Mouse (Mus musculus) limb, embryonic 12.5 days (tissue): ENCODE measurements around the gene Slc9a5. TPM values are rescaled to one million over a fixed set of nuclear protein-coding genes. Genes with fewer than 3 reads are reported as not detected.

ENCODE experiments used
- ATAC-seq: fragments of 200-750 bp; cut with Nextera tagmentation; 2 replicates; pipeline ENCODE4 v1.8.0; 2017; ENCODE audit warnings: low read depth, moderate TSS enrichment; ENCODE audit not compliant: insufficient number of reproducible peaks, insufficient read depth, low FRiP score, low TSS enrichment
- H3K27ac ChIP-seq: fragments of 300-500 bp; sonication (generic); 2 replicates; pipeline ENCODE4 v1.5.1; 2016; ENCODE audit warnings: mild to moderate bottlenecking, moderate library complexity
- H3K27me3 ChIP-seq: fragments of 300-500 bp; sonication (generic); 2 replicates; pipeline ENCODE4 v1.6.1; 2016; ENCODE audit warnings: mild to moderate bottlenecking, moderate library complexity
- H3K36me3 ChIP-seq: fragments of 300-500 bp; sonication (generic); 2 replicates; pipeline ENCODE4 v1.6.1; 2016; ENCODE audit warnings: mild to moderate bottlenecking, moderate library complexity
- H3K4me1 ChIP-seq: fragments of 300-500 bp; sonication (generic); replicated peaks from 2 replicates; pipeline ENCODE4 v1.6.1; 2016
- H3K4me2 ChIP-seq: fragments of 300-500 bp; sonication (generic); 2 replicates; pipeline ENCODE4 v1.6.1; 2016; ENCODE audit warnings: mild to moderate bottlenecking, moderate library complexity
- H3K4me3 ChIP-seq: fragments of 300-500 bp; sonication (generic); replicated peaks from 2 replicates; pipeline ENCODE4 v1.5.1; 2016; ENCODE audit warnings: mild to moderate bottlenecking
- H3K9ac ChIP-seq: fragments of 300-500 bp; sonication (generic); replicated peaks from 2 replicates; pipeline ENCODE4 v1.6.1; 2016; ENCODE audit warnings: mild to moderate bottlenecking, moderate library complexity
- H3K9me3 ChIP-seq: fragments of 300-500 bp; sonication (generic); 2 replicates; pipeline ENCODE4 v1.6.1; 2016; ENCODE audit warnings: mild to moderate bottlenecking, moderate library complexity
- WGBS: fragments of 180-500 bp; shearing (Covaris S2); methylation state at CpG from one replicate; pipeline ENCODE4 v1.1.7; 2016; 5-methylcytosine and 5-hydroxymethylcytosine counted together
- polyA plus RNA-seq: library from polyadenylated mRNA; unstranded; fragments of >200 nt; fragmentation: Nextera tagmentation; extraction: Ambion mirVana; gene quantifications from 2 replicates; pipeline ENCODE4 v1.2.1, GENCODE M21; 2016

Gene Slc9a5
- polyA plus RNA-seq = 7.0 and 7.6 TPM in 2 replicates

DNA sequence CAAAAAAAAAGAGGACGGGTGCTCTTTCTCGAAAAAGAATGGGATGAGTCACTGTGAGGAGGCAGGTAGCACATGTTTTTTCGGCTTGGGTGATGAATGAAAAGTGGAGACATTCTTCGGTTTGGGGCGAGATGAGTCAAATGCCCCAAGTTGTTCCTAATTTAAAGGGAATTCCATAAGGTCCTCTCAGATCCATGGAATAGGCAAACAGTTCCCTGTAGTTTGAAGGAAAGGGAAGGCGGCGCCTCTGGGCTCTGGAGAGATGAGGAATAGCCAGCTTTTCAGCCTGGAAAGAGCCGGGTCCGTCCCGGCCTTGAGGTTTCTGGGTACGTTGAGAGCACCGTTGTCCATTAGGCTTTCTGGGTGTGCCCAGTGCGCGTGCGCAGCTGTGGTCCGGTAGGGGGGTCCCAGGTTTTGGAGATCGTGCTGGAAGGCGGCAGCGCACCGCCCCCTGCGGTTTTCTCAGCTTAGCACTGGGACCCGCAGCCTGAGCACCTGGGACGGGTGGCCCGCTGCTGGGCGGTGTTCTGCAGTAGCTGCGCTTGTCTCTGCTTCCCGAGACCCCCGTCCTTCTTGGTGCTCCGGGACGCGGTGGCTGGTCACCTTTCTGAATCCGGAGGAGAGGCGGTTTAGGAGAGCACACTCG is at the start of gene Slc9a5:
TSS of gene Slc9a5 (plus strand) at position 394 of the 646 bp plus-strand sequence.
- H3K4me2 ChIP-seq = peak within 1 kb of the TSS; percentile 94
- H3K4me1 ChIP-seq = peaks cover 34% of the 10 kb centered on the region
- peak within 1 kb of the TSS; percentile 90 for H3K27ac ChIP-seq
- WGBS = under 1% methylated on average over 34 of the region's 34 CpGs
- peak; percentile 5; the same call in 1 of the 2 replicates for ATAC-seq
- peak within 1 kb of the TSS; percentile 75 for H3K4me3 ChIP-seq
- H3K9ac ChIP-seq = peak within 1 kb of the TSS; percentile 83
- 0 out of 2 replicates have a peak, but pooled peaks cover 2% of the 10 kb centered on the region for H3K36me3 ChIP-seq
- no peaks in the 10 kb centered on the region for H3K9me3 ChIP-seq
- H3K27me3 ChIP-seq = no peaks in the 10 kb centered on the region; the same call in 1 of the 2 replicates

DNA sequence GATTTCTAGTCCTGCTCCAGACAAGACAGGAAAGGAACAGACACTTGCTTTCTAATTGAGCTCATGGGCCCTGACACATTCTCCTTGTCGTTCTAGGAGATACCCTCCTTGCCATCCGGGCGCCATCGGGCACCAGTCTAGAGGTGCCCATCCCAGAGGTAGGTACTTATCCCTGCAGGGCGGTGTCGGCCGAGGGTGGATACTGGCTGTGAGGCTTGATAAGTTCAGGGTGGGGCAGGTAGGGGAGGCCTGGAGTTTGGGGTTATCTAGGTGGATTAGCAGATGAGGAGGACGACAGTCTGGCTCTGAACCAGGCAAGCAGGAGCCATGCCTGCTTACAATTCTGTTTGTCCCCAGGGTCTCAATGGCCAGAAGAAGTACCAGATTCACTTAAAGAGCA is 48.7 kb upstream of the Slc9a5 start:
- no peak overlapping the region for H3K4me2 ChIP-seq
- H3K9me3 ChIP-seq = no peaks in the 10 kb centered on the region
- no peak overlapping the region for H3K4me3 ChIP-seq
- H3K27ac ChIP-seq = no peak overlapping the region
- no peak overlapping the region for H3K9ac ChIP-seq
- ATAC-seq = no peak
- peaks cover 24% of the 10 kb centered on the region for H3K4me1 ChIP-seq
- H3K27me3 ChIP-seq = peaks cover 5% of the 10 kb centered on the region; the same call in 1 of the 2 replicates
- WGBS = 90% methylated on average over 8 of the region's 8 CpGs
- peaks cover 65% of the 10 kb centered on the region for H3K36me3 ChIP-seq

DNA sequence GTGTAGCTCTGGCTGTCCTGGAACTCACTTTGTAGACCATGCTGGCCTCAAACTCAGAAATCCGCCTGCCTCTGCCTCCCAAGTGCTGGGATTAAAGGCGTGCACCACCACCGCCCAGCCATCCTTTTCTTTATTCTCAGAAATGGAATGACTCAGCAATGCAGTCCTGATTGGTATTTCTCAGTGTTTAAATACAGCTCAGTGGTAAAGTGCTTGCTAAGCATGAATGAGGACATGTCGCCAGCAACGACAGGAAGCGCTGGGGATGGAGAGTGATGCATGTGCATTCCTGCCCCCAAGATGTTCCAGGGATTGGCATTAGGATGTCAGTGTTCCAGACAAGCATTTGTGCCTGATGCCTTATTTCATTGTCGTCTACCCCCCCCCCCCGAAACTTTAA is 45.2 kb upstream of the Slc9a5 start:
- no peak overlapping the region for H3K4me2 ChIP-seq
- peaks cover 83% of the 10 kb centered on the region for H3K36me3 ChIP-seq
- WGBS = 88% methylated on average over 8 of the region's 8 CpGs

GRCm38 (mm10) chr8:105303874-105304273 is 44.8 kb upstream of the Slc9a5 start:
- 87% methylated on average over 9 of the region's 9 CpGs for WGBS
- H3K27ac ChIP-seq = no peak overlapping the region
- ATAC-seq = no peak
- H3K4me2 ChIP-seq = no peak overlapping the region
- H3K36me3 ChIP-seq = peaks cover 83% of the 10 kb centered on the region
- no peaks in the 10 kb centered on the region for H3K9me3 ChIP-seq
- H3K27me3 ChIP-seq = no peaks in the 10 kb centered on the region
- no peak overlapping the region for H3K4me3 ChIP-seq
- no peak overlapping the region for H3K9ac ChIP-seq
- H3K4me1 ChIP-seq = peaks cover 25% of the 10 kb centered on the region

More for the DNA sequence above, 45.2 kb upstream of the Slc9a5 start:
- no peak for ATAC-seq
- H3K9me3 ChIP-seq = no peaks in the 10 kb centered on the region
- no peak overlapping the region for H3K9ac ChIP-seq
- no peaks in the 10 kb centered on the region for H3K27me3 ChIP-seq
- H3K27ac ChIP-seq = no peak overlapping the region
- no peak overlapping the region for H3K4me3 ChIP-seq
- H3K4me1 ChIP-seq = peaks cover 29% of the 10 kb centered on the region

DNA sequence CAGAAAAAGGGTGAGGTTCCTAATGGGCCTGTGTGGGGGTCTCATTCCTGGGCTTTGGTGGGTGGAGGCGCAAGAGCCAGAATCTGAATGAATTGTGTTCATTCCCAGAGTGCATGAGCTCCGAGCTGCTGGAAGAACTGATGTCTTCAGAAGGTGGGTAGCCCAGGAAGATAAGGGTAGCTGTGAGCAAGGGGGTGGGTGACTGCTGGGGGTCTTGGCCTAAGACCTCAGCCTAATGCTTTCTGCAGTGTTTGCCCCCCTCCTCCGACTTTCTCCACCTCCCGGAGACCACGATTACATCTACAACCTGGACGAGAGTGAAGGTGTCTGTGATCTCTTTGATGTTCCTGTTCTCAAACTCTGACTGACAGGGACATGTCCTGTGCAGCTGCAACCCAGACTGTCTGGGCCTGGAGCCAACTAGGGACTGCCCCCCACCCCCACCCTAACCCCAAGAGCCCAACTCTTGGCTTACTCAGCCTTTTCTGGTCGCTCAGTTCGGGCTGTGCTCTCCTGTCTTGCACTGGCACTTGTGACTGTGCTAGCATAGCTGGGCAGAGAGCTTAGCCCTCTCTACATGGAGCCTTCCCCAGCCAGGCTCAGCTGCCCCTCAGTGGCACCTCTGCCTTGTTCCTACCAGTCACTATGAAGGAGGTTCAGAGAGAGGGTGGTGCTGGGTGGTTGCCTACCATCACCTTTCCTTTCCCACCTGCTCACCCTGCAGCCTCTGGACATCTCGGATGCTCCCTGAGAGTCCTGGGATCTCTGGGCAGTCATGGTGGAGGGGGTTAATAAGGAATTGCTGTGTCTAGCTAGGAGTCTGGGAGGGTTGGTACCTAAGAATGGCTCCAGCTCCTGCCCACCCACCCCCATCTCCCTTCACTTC is 44.1 kb upstream of the Slc9a5 start:
- Histone ChIP-seq H3K4me2 (no peak overlapping the region), H3K4me1 (peaks cover 21% of the 10 kb centered on the region), H3K27me3 (no peaks in the 10 kb centered on the region), H3K36me3 (peaks cover 84% of the 10 kb centered on the region), H3K9me3 (no peaks in the 10 kb centered on the region), H3K27ac (peak overlapping the region; percentile 56), H3K9ac (no peak overlapping the region), H3K4me3 (no peak overlapping the region)
- ATAC-seq = no peak
- WGBS = 69% methylated on average over 9 of the region's 9 CpGs

DNA sequence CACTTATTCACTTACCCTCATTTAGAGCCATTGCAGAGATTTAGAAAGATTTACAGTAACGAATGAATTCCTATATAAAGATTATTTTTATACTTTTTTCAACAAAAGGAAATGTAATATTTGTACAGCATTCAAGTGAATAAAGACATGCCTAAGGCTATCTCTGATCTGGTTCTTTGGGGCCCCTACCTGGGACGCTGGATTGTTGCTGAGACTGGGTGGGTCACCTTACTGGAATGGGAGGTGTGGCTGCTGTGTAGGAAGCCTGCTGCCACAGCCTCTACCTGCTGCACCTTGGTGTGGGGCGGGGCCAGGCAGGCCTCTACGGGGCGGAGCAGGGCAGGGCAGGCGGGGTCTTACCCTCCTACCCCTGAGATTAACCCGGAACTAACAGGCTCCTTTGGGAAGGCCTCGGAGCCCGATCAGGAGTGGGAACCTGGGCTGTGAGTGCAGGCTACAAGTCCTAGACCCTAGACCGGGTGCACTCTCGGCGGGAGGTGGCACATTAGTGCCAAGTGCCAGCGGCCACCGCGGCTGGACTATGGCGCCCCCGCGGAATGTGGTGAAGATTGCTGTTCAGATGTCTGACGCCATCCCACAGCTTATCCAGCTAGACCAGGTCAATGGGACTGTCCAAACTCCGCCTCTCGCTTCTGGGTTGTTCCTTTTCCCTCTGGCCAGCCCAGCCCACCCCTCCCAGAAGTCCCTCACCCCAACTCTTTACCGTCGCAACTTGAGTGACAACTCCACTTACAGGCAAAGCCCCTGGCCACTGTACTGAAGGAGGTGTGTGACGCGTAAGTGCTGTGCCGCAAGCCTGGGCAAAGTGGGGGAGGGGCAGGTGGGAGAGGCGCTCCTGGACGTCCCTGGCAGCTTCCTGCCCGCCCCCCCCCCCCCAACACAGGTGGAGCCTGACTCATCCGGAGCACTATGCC is 43.2 kb upstream of the Slc9a5 start, which contains the start of gene Elmo3:
TSS of gene Elmo3 (plus strand) at position 391 of the 935 bp plus-strand sequence.
- H3K9ac ChIP-seq = peak within 1 kb of the TSS; percentile 54
- H3K4me1 ChIP-seq = peaks cover 21% of the 10 kb centered on the region
- no peaks in the 10 kb centered on the region for H3K27me3 ChIP-seq
- H3K27ac ChIP-seq = peak within 1 kb of the TSS; percentile 62
- H3K4me3 ChIP-seq = peak within 1 kb of the TSS; percentile 38
- peak; percentile 73 for ATAC-seq
- peak within 1 kb of the TSS; percentile 74 for H3K4me2 ChIP-seq
- no peaks in the 10 kb centered on the region for H3K9me3 ChIP-seq
- H3K36me3 ChIP-seq = peaks cover 84% of the 10 kb centered on the region
- WGBS = 9% methylated on average over 30 of the region's 30 CpGs

- Histone ChIP-seq H3K4me3 (peak overlapping the region; percentile 38), H3K36me3 (peaks cover 82% of the 10 kb centered on the region), H3K4me1 (peaks cover 21% of the 10 kb centered on the region), H3K4me2 (peak overlapping the region; percentile 74), H3K27me3 (no peaks in the 10 kb centered on the region), H3K9ac (peak overlapping the region; percentile 54), H3K9me3 (no peaks in the 10 kb centered on the region), H3K27ac (peak overlapping the region; percentile 62)
- ATAC-seq = peak; percentile 20; the same call in 1 of the 2 replicates
- 37% methylated on average over 5 of the region's 5 CpGs for WGBS
Observed at GRCm38 (mm10) chr8:105306146-105306691, 42.4 kb upstream of the Slc9a5 start.

- peaks cover 21% of the 10 kb centered on the region for H3K4me1 ChIP-seq
- H3K4me2 ChIP-seq = no peak overlapping the region
- peaks cover 82% of the 10 kb centered on the region for H3K36me3 ChIP-seq
- no peak overlapping the region for H3K27ac ChIP-seq
- no peak overlapping the region for H3K4me3 ChIP-seq
- H3K27me3 ChIP-seq = no peaks in the 10 kb centered on the region
- ATAC-seq = no peak
- WGBS = 96% methylated on average over 13 of the region's 13 CpGs
- no peak overlapping the region for H3K9ac ChIP-seq
- no peaks in the 10 kb centered on the region for H3K9me3 ChIP-seq
Observed at GRCm38 (mm10) chr8:105307670-105308069, 41.0 kb upstream of the Slc9a5 start.

DNA sequence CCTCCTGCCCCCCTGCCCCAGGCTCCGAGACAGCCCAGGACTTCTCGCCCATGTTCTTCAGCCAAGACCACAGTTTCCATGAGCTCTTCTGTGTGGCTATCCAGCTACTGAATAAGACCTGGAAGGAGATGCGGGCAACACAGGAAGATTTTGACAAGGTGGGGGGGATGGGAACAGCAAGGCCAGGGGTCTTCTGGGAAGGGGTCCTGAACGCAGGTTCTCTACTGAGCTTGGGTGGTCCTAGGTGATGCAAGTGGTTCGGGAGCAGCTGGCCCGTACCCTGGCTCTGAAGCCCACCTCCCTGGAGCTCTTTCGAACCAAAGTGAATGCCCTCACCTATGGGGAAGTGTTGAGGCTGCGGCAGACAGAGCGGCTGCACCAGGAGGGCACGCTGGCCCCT is 40.2 kb upstream of the Slc9a5 start:
- H3K9ac ChIP-seq = no peak overlapping the region
- peaks cover 82% of the 10 kb centered on the region for H3K36me3 ChIP-seq
- 95% methylated on average over 10 of the region's 10 CpGs for WGBS
- no peaks in the 10 kb centered on the region for H3K9me3 ChIP-seq
- H3K4me2 ChIP-seq = no peak overlapping the region
- H3K27ac ChIP-seq = no peak overlapping the region
- no peak overlapping the region for H3K4me3 ChIP-seq
- no peak for ATAC-seq
- peaks cover 21% of the 10 kb centered on the region for H3K4me1 ChIP-seq
- no peaks in the 10 kb centered on the region for H3K27me3 ChIP-seq

DNA sequence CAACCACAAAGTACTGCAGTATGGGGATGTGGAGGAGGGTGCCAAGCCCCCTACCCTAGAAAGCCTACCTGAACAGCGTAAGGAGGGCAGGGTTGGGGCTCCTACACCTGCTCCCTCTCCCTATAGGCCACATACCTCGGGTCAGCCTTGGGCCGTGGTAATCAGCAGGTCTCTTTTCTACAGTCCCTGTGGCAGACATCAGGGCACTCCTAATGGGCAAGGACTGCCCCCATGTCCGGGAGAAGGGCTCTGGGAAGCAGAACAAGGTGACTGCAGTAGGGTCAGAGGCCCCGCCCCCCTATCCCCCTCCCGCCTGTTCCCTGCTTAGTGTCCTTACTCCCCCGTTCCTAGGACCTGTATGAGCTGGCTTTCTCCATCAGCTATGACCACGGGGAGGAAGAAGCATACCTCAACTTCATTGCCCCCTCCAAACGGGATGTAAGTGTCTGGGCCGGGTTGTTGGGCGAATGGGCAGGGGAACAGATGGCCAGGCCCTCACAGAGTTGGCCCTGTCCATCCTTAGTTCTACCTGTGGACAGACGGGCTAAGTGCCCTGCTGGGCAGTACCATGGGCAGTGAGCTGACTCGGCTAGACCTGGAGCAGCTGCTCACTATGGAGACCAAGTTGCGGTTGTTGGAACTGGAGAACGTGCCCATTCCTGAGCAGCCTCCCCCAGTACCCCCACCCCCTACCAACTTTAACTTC is 39.3 kb upstream of the Slc9a5 start:
- Histone ChIP-seq H3K27ac (no peak overlapping the region), H3K27me3 (no peaks in the 10 kb centered on the region), H3K4me3 (no peak overlapping the region), H3K4me2 (no peak overlapping the region), H3K9me3 (no peaks in the 10 kb centered on the region), H3K36me3 (peaks cover 82% of the 10 kb centered on the region), H3K9ac (no peak overlapping the region), H3K4me1 (peaks cover 21% of the 10 kb centered on the region)
- no peak for ATAC-seq
- WGBS = 81% methylated on average over 15 of the region's 15 CpGs
